ENCODE assay signal across 8 mouse cellular contexts in genomic region chr17:23676473-23677031, GRCm38 (mm10). TPM values are rescaled to one million over a fixed set of nuclear protein-coding genes. Genes with fewer than 3 reads are reported as not detected.
DNase-seq lines count a peak whose midpoint lies in the region; ATAC-seq and TF ChIP-seq lines count a peak whose summit lies in the region.

No protein-coding gene starts in this region.

- peak overlapping the region; percentile 88 for H3K4me2 ChIP-seq in heart, embryonic 12.5 days
- peak overlapping the region; percentile 89 for H3K4me2 ChIP-seq in midbrain, embryonic 13.5 days (replicated peaks)

- in situ Hi-C loops in ES-E14 (cut with MboI; ENCODE audit: low sequenced_read_pairs in 2 of 2, unreplicated experiment in 2 of 2) = no loop called here

- peak overlapping the region; percentile 83 to 84 for H3K4me3 ChIP-seq in ES-E14 (ENCODE audit: insufficient read depth in 1 of 2, low read depth in 1 of 2, low read length in 2 of 2, poor library complexity in 1 of 2, severe bottlenecking in 1 of 2)
- H3K4me3 ChIP-seq in cortical plate, adult 2 months (ENCODE audit: insufficient read depth, low read length) = peak overlapping the region; percentile 34
- peak overlapping the region; percentile 72 for H3K4me3 ChIP-seq in heart, embryonic 12.5 days
- peak overlapping the region; percentile 46 for H3K4me3 ChIP-seq in midbrain, embryonic 13.5 days (replicated peaks)

- WGBS in heart, embryonic 12.5 days = under 1% methylated on average over 37 of the region's 37 CpGs
- WGBS in midbrain, embryonic 13.5 days = under 1% methylated on average over 36 of the region's 37 CpGs

- H3K9me3 ChIP-seq in ES-E14 (ENCODE audit: control insufficient read depth, insufficient read depth, low read depth, low read length) = no peaks in the 10 kb centered on the region
- H3K9me3 ChIP-seq in heart, embryonic 12.5 days (replicated peaks) = no peaks in the 10 kb centered on the region
- no peaks in the 10 kb centered on the region for H3K9me3 ChIP-seq in midbrain, embryonic 13.5 days

- no peak for TF ChIP-seq POLR2A in cortical plate, adult 2 months (IDR thresholded peaks at IDR 0.05; ENCODE audit: extremely low read depth, insufficient read depth, low read length)

- peaks cover 2 to 27% of the 10 kb centered on the region in 2 experiments; a peak in 3 of 4 replicates for H3K4me1 ChIP-seq in ES-E14 (ENCODE audit: control insufficient read depth in 2 of 2, insufficient read depth in 2 of 2, low read length in 2 of 2, poor library complexity in 1 of 2)
- H3K4me1 ChIP-seq in cortical plate, adult 2 months (ENCODE audit: control insufficient read depth, insufficient read depth, low read length) = peaks cover 2% of the 10 kb centered on the region
- peaks cover 33% of the 10 kb centered on the region for H3K4me1 ChIP-seq in heart, embryonic 12.5 days (replicated peaks)
- peaks cover 46% of the 10 kb centered on the region for H3K4me1 ChIP-seq in midbrain, embryonic 13.5 days (replicated peaks)

- ATAC-seq in heart, embryonic 12.5 days (ENCODE audit: insufficient number of reproducible peaks, low FRiP score) = peak; percentile 10; the same call in 1 of the 2 replicates
- no peak for ATAC-seq in midbrain, embryonic 13.5 days
- ATAC-seq in activated CD4-positive, CD25-positive, alpha-beta regulatory T cell, adult 4 months = no peak

- TF ChIP-seq CTCF in cortical plate, adult 2 months (IDR thresholded peaks at IDR 0.05; ENCODE audit: extremely low read depth, insufficient read depth, low read length) = no peak

- H3K36me3 ChIP-seq in ES-E14 (ENCODE audit: control insufficient read depth, insufficient read depth, low read length, poor library complexity, severe bottlenecking) = peaks cover 8% of the 10 kb centered on the region; the same call in 1 of the 2 replicates
- peaks cover 8% of the 10 kb centered on the region; the same call in 1 of the 2 replicates for H3K36me3 ChIP-seq in heart, embryonic 12.5 days
- H3K36me3 ChIP-seq in midbrain, embryonic 13.5 days = no peaks in the 10 kb centered on the region

- H3K27me3 ChIP-seq in heart, embryonic 12.5 days (replicated peaks) = peaks cover 35% of the 10 kb centered on the region
- H3K27me3 ChIP-seq in midbrain, embryonic 13.5 days = peaks cover 71% of the 10 kb centered on the region

- H3K27ac ChIP-seq in ES-E14 (ENCODE audit: insufficient read depth, low read depth, low read length, poor library complexity, severe bottlenecking) = no peak overlapping the region
- H3K27ac ChIP-seq in cortical plate, adult 2 months (ENCODE audit: insufficient read depth, low read length) = no peak overlapping the region
- peak overlapping the region; percentile 96 for H3K27ac ChIP-seq in heart, embryonic 12.5 days (ENCODE audit: poor library complexity, severe bottlenecking)
- H3K27ac ChIP-seq in midbrain, embryonic 13.5 days = no peak overlapping the region

- H3K9ac ChIP-seq in ES-E14 (ENCODE audit: insufficient read depth, low read depth, low read length, poor library complexity, severe bottlenecking) = peak overlapping the region; percentile 85
- H3K9ac ChIP-seq in heart, embryonic 12.5 days = peak overlapping the region; percentile 86
- H3K9ac ChIP-seq in midbrain, embryonic 13.5 days (replicated peaks) = peak overlapping the region; percentile 62

- DNase-seq in 416B (ENCODE audit: low read depth) (peak; percentile 81), ES-E14 (ENCODE audit: low read depth, low spot score) (no peak)
- peak; percentile 33 to 71 for DNase-seq in kidney, postnatal 25 days
- no peak for DNase-seq in frontal cortex, postnatal 25 days (ENCODE audit: low spot score in 2 of 2)

TF ChIP-seq in ES-E14, 5 proteins besides CTCF, POLR2A, EP300 and RAD21:
- no peak for TF ChIP-seq CHD2 (IDR thresholded peaks at IDR 0.05; ENCODE audit: low read depth, low read length)
- TF ChIP-seq MAFK (IDR thresholded peaks at IDR 0.05; ENCODE audit: insufficient read depth, low read depth, low read length) = no peak
- no peak for TF ChIP-seq ZC3H11A (IDR thresholded peaks at IDR 0.05; ENCODE audit: borderline replicate concordance, low read depth, low read length)
- no peak for TF ChIP-seq ZNF384 (IDR thresholded peaks at IDR 0.05; ENCODE audit: low read depth, low read length)
- TF ChIP-seq HCFC1 (IDR thresholded peaks at IDR 0.05; ENCODE audit: borderline replicate concordance, insufficient read depth, low read length) = no peak
TF ChIP-seq in ES-E14: peak in this region for 0.

RNA-seq across cellular contexts. Expression of gene Tnfrsf12a, which starts 0.7 kb away (rescaled TPM):
- total RNA-seq in ES-E14 (2012; rRNA removed) = 101 and 138 TPM in 2 replicates
- polyA plus RNA-seq in cortical plate, adult 2 months (2012; rRNA removed) = 2.7 and 4.2 TPM in 2 replicates
- polyA plus RNA-seq in heart, embryonic 12.5 days (2016; fragmentation: Nextera tagmentation; extraction: Ambion mirVana) = 117 and 119 TPM in 2 replicates
- 1.4 and 2.9 TPM in 2 replicates for polyA plus RNA-seq in midbrain, embryonic 13.5 days (2015; fragmentation: Nextera tagmentation; extraction: Ambion mirVana)
- polyA plus RNA-seq in activated CD4-positive, CD25-positive, alpha-beta regulatory T cell, adult 4 months (2017; shearing (Covaris generic)) = 1 to 10 TPM; 5.6 to 6.5 TPM

RNA-seq across cellular contexts. Expression of gene Cldn6, which starts 2.5 kb away (rescaled TPM):
- 72.7 and 199 TPM in 2 replicates for total RNA-seq in ES-E14 (2012; rRNA removed)
- 0.09 TPM in 1 of 2 replicates, not detected in the other for polyA plus RNA-seq in cortical plate, adult 2 months (2012; rRNA removed)
- polyA plus RNA-seq in heart, embryonic 12.5 days (2016; fragmentation: Nextera tagmentation; extraction: Ambion mirVana) = 2.2 and 3.1 TPM in 2 replicates
- 0.15 and 0.17 TPM in 2 replicates for polyA plus RNA-seq in midbrain, embryonic 13.5 days (2015; fragmentation: Nextera tagmentation; extraction: Ambion mirVana)
- polyA plus RNA-seq in activated CD4-positive, CD25-positive, alpha-beta regulatory T cell, adult 4 months (2017; shearing (Covaris generic)) = not detected

RNA-seq across cellular contexts. Expression of gene Thoc6, which starts 2.9 kb away (rescaled TPM):
- 53.7 and 64.9 TPM in 2 replicates for total RNA-seq in ES-E14 (2012; rRNA removed)
- 8.5 and 8.8 TPM in 2 replicates for polyA plus RNA-seq in cortical plate, adult 2 months (2012; rRNA removed)
- 35.8 and 39.1 TPM in 2 replicates for polyA plus RNA-seq in heart, embryonic 12.5 days (2016; fragmentation: Nextera tagmentation; extraction: Ambion mirVana)
- 44.8 and 46.5 TPM in 2 replicates for polyA plus RNA-seq in midbrain, embryonic 13.5 days (2015; fragmentation: Nextera tagmentation; extraction: Ambion mirVana)
- 10 to 100 TPM; 35.6 to 37.7 TPM for polyA plus RNA-seq in activated CD4-positive, CD25-positive, alpha-beta regulatory T cell, adult 4 months (2017; shearing (Covaris generic))

RNA-seq across cellular contexts. Expression of gene Hcfc1r1, which starts 3.2 kb away (rescaled TPM):
- 26.4 and 36.4 TPM in 2 replicates for total RNA-seq in ES-E14 (2012; rRNA removed)
- polyA plus RNA-seq in cortical plate, adult 2 months (2012; rRNA removed) = 137 and 139 TPM in 2 replicates
- 334 and 337 TPM in 2 replicates for polyA plus RNA-seq in heart, embryonic 12.5 days (2016; fragmentation: Nextera tagmentation; extraction: Ambion mirVana)
- 84.9 and 90.9 TPM in 2 replicates for polyA plus RNA-seq in midbrain, embryonic 13.5 days (2015; fragmentation: Nextera tagmentation; extraction: Ambion mirVana)
- polyA plus RNA-seq in activated CD4-positive, CD25-positive, alpha-beta regulatory T cell, adult 4 months (2017; shearing (Covaris generic)) = 10 to 100 TPM; 62.9 to 71.5 TPM

RNA-seq across cellular contexts. Expression of gene Cldn9, which starts 7.3 kb away (rescaled TPM):
- 3.7 and 5.7 TPM in 2 replicates for total RNA-seq in ES-E14 (2012; rRNA removed)
- polyA plus RNA-seq in cortical plate, adult 2 months (2012; rRNA removed) = 0.13 and 0.21 TPM in 2 replicates
- not detected in 2 replicates for polyA plus RNA-seq in heart, embryonic 12.5 days (2016; fragmentation: Nextera tagmentation; extraction: Ambion mirVana)
- 0.32 and 1.1 TPM in 2 replicates for polyA plus RNA-seq in midbrain, embryonic 13.5 days (2015; fragmentation: Nextera tagmentation; extraction: Ambion mirVana)
- not detected for polyA plus RNA-seq in activated CD4-positive, CD25-positive, alpha-beta regulatory T cell, adult 4 months (2017; shearing (Covaris generic))

Comparison
In these comparisons a context has a peak if more than half of its experiments do, and no peak if none do; other contexts are left out.
1. DNase-seq: peak in 416B (single experiment) and kidney, postnatal 25 days (2 of 2); none in ES-E14 (single experiment) and frontal cortex, postnatal 25 days (0 of 2).
2. RNA of gene Tnfrsf12a, which starts 0.7 kb away (polyA plus RNA-seq): 117 to 119 TPM in heart, embryonic 12.5 days; 5.6 to 6.5 TPM in activated CD4-positive, CD25-positive, alpha-beta regulatory T cell, adult 4 months, 2.7 to 4.2 TPM in cortical plate, adult 2 months and 1.4 to 2.9 TPM in midbrain, embryonic 13.5 days; every median in the first group is over 10 times any median in the second.
3. Peak in every context shown above with its lines, with median percentiles within 50 percentile points of each other: H3K4me3 ChIP-seq and H3K9ac ChIP-seq.